Mouse (Mus musculus) monocyte, adult 2 months (primary cell): Measurements from ENCODE around the gene Upf3a.
"Not testable (repeated sequence)": the region's sequence is repeated elsewhere in the genome, so short reads cannot be mapped to it uniquely, and the experiment has no call there.

ENCODE experiments used
- DNase-seq, 2 experiments: peaks; one replicate each; pipeline ENCODE4 v3.0.0; 2022; ENCODE audit warnings: low spot score in 2 of 2, low read depth in 1 of 2

The Upf3a gene

DNA sequence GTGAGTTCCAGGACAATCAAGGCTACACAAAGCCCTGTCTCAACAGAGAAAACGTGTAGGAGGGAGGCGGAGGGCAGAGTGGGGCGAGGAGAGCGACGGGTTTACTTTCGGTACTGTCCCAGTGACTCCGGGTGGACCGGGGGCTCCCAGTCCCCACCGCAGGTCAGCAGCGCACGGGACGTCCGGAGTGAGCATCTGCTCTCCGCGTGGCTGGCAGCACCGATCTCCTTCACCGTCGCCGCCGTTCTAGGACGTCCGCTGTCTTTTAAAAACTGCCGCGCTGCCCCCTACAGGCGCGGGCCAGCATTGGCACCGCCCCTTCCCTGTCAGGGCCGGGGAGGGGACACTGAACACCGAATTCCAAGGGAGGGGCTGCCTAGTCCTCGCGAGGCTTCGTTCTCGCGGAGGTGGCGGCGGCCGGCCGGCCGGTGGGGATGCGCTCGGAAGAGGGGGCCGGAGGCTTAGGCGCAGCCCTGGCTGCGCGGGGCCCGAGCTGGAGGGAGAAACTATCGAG lies at the start of gene Upf3a:
Gene Upf3a, plus strand, starts transcription at position 366 of the 514 bp plus-strand sequence.
- peak; percentile 79 to 89 for DNase-seq

DNA sequence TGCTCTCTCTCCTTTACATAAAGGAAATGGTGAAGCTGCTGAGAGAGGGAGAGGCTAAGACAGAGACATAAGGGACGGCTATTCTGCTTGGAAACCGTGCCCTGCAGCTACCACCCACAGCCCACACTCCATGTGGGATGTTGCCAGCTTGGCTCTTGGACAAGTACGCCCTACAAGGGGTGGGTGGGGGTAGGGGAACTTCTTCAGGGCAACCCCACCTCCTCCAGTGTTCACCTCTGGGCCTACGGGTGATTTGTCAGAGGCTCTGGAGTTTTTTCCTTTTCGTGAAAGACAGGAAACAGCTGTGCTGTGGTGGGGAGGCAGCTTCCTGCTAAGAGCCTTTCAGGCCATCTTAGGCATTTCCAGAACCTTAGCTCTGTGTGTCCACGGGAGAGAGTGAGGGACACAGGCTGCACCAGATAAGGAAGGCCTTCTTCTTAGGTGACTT lies 45.1 kb upstream of the Upf3a start:
- DNase-seq: no peak

DNA sequence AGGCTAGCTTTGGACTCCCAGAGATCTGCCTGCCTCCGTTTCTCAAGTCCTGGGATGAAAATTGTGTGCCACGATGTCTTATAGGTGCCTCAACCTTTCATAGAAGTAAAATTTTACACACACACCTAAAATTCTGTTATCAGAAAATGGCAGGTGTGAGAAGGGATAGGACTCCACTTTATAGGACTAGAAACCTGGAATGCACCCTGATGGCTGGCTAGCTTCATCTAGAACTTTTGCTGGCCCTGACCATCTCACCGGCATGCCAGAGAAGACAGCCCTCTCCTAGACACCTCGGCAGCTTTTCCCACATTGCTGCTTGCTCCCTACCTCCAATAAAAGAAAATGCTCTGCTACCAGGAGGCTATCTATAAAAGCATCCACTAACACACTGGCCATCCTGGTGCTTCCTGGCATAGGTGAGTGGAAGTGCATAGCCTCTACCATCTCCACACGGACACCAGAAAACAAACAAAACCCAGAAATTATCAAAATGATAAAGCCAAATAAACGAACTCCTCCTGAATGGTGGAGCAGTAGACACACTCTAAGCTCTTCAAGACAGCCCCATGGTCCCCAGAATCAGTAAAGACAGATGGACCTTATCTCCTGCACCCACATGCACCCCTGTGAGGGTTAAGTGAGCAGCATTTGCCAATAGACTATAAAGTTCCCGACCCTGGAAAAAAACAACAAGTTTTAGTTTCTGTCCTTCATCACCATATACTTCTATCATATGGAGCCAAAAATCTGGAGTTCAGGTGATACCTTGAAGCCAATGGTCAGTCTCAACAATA lies 44.4 kb upstream of the Upf3a start:
- DNase-seq: no peak

DNA sequence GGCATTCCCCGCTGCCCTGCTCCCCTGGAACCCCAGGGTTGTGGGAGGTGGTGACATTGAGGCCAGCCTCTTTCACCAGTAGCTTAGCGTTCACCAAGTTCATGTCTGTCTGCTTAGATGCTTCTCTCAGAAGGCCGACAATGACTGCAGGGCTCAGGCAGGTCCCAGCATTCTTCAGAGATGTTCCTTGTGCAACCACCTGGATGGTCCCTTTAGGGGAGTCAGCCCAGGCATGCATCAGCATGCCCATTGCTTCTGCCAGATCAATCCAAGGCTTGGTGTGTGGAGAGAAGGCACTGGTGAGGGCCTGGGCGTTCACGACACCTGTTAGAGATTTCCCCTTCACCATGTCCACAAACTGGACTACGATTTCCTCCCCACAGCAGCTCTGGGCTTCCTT lies 39.2 kb upstream of the Upf3a start:
- not testable (repeated sequence) for DNase-seq

DNA sequence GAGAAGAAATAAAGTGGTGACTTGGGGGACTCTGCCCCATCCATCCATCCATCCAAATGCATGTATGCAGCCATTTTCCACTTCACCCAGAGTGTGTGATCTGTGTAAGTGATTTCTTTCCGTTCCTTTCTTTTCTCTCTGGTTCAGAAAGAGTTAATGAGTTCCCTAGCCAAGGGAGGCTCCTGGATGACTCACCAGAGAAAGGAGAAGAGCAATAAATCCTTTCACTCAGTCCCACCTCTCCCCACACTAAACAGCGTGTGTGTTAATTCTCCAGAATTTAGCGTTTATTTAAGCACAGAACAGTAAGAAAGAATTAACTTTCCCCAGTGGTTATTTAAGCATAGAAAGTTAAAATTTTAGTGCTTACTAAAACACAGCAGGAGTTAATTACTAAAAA lies 37.8 kb upstream of the Upf3a start:
- no peak for DNase-seq

DNA sequence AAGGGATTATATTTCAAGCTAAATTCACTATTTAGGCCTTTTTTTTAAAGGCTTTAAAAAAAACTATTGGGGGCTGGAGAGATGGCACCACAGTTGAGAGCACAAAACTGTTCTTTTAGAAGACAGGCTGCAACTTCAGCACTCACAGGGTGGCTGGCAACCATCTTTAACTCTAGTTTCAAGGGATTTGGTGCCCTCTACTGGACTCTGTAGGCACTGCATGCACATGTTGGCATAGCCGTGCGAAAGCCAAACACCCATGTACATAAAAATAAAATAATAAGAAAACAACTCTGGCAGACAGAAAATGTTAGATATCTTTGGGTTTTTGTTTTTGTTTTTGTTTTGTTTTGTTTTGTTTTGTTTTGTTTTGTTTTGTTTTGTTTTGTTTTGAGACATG lies 31.7 kb upstream of the Upf3a start:
- peak; percentile 33 to 71 for DNase-seq

DNA sequence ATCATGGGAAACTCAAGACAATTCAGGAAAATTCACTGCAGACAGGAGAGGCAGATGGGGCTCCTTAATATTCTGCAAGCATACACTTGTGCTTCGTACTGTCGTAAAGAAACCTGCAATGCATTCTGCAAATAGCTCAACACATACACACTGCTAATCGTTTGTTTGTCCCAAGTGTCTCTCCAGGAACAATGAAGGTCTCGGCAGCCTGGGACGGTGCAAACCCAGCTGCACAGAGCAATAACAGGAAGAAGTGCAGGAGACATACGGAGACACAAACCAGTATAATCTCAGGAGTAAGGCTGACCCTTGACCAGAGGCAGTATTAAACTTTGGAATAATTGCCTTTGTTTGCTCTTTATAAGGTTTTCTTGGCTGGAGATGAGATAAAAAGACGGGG lies 28.9 kb upstream of the Upf3a start:
- no peak for DNase-seq

DNA sequence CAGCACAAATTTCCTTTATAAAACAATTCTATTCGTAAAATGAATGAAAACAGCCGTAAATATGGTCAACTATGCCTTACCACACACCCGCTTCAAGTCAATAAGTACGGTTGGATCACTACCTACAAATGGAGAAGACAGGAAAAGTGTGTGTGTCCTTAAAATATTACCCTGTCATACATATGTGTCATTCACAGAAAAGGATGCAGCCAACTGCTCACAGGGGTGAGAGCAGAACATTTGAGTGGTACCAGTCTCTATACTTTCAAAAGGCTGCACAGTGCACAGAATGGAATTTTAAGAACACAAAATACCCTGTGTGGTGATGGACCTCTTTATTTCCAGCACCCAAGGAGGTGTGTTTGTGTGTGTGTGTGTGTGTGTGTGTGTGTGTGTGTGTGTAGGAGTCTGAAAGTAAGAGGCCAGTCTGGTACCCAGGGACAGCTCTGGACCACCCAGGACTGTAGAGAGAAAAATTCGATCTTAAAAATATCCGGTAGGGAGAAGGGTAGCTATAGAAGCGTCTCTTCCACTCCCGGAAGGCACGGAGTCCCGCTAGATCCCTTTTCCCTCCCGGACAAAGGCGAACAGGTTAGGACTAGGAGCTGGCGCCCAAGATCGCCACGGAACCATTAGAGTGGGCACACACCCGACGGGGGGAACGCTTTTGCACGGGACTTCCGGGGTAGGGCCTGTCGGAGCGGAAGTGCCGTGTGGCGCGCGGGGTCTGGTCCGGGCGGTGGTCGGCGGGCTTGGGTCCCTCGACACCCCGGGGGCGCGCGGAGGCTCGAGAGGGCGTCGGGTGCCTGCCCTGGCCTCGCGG lies 28.2 kb upstream of the Upf3a start, which contains the start of gene Cdc16:
Gene Cdc16, plus strand, starts transcription at position 695 of the 823 bp plus-strand sequence.
- DNase-seq: peak; percentile 43 to 74

DNA sequence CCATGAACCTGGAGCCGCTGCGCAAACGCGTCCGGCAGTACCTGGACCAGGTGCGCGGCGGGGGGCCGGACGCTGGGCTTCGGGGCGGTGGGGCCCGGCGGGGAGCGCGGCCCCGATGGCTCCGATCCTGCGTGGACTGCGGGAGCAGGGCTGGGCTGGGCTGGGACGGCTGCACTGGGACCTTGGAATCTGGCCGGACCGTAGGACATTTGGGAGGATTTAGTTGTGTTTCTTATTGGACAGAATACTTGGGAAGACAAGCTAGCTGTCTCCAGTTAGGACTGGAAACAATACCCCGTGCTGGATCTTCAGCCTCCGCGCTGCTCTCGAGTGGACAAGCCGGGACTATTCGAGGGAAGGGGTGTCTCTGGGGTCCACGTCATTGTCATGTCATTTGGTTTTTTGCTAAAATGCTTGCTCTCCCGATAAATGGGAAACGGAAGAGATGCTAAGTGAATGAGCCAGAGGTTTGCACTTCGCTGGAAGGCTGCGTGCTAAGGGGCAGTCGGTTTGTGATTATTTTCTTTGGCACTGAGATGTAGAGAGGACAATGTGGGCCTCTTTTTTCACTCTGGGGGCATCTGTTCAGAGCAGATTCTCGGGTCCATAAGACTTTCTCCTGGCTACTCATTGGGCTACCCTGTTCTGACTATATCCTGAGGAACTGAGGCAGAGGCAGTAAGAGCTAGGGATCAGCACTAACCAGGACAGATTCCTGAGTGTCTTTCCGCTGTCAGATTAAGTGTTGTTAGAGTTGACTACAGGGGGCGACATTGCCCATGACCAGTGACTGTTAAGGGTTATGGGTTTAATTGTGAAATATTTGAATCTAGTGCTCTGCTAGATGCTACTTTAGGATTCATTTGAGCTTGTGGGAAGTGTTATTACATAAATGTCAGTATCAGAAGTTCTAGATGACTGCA lies 27.3 kb upstream of the Upf3a start:
- peak; percentile 14 to 18 for DNase-seq

DNA sequence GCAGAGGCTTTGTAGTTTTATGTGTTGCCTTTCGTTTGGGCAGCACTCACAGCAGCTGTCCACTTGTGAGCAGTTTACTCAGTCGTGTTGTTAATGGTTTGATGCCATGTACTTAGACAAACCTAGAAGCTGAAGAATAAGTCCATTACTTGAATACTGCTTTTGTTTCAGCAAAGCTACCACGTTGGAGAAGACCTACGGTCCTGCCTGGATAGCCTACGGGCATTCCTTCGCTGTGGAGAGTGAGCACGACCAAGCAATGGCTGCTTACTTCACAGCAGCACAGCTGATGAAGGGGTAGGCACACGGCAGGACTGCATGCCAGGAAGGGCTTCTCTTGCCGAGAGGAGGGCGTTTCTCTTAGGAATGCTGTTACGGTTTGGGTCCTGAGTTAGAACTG lies 16.2 kb upstream of the Upf3a start:
- DNase-seq: no peak

DNA sequence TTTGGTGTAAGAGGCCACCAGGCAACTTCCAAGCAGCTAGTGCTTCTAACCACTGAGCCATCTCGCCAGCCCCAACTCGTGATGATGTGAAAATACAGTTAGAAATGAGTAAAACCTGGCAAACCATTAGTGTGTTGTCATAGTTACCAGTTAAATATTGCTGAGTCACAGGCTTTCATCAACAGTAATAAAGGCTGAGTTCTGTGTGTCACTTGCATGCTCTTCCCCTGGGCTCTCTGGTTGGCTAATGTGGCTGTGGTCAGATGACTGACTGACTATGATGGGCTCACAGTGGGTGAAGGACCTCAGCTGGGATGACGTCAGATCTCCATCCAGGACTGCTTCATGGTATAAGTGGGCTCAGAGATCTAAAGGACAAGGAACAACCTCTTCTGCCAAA lies 4.9 kb upstream of the Upf3a start:
- no peak for DNase-seq

DNA sequence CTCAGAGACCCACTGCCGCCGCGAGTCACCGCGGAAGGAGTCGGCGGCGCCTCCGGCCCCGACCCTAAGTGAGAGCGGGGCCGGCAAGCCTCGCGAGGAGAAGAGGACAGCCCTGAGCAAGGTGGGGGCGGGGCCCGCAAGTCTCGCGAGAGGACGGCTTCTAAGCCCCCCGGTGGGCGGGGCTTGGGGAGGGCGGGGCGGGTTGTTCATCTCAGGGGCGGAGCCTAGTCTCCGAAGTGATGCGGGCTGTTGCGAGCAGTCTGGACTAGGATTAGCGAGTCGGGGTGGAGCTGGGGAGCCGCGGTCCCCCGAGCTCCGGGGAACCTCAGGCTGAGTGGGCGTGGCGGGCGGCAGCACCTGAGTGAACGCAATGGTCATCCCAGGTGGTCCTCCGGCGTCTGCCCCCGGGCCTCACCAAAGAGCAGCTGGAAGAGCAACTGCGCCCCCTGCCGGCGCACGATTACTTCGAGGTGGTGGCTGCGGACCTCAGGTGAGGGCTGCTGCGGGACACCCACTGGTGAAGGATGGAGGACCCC lies 417 bp downstream of the Upf3a start:
- DNase-seq: peak; percentile 74 to 93

DNA sequence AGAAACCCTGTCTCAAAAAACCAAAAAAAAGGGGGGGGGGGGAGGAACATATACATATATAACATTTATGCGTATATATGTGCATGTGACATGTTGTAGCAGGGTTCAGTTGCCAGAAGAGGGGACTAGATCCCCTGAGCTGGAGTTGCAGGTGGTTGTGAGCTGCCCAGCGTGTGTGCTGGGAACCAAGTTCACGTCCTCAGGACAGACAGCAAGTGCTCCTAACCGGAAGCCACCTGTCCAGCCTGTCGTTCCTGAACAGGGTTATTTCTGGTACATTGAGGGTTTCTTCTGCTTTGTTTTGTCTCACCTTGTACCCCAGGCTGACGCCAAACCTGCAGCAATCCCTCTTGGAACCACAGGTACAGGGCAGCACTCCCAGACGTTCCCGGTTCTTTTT lies 4.2 kb downstream of the Upf3a start:
- no peak for DNase-seq

DNA sequence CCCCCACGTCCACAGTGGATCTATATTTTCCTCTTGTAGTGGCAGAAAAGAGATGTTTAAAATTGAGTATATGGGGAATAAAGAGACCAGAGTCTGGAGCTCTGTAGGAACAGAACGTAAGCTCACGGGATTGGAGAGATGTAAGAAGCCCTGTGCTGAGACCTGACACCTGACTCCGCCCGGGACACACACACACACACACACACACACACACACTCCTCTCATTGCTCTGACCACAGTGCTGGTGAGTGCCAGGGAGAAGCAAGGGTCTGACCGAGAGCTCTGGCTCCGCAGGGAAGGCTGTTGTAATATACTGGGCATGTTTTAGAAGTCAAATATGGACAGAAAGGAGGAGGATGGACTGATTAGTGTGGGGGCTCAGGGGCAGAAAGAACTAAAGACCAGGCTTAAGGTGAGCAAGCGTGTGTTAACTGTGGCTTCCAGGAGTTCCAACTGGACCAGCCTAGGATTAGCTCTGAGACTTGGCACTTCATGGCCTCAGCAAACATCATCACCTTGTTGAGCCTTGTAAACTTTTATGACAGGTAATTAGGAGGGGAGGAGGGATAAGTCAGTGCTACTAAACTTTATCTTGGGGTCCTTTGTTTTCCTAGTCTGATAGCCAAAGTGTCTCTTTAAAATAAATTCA lies 7.8 kb downstream of the Upf3a start:
- DNase-seq: no peak

DNA sequence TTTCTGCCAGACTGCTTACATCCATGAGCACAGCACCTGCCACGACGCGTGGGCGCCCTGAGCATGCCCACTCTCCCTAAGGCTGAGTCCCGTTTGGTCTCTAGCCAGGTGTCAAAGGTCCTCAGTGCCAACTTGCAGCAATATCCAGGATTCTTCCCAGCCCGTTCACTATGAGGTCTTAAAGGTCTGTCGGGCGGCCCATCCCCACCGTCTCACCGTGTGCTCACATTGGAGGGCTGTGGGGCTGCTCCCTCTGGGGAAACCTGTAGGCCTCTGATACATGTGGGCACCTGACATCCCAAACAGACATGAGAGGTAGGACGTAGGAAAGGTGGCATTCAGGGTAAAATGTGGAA lies 8.3 kb downstream of the Upf3a start:
- no peak for DNase-seq

DNA sequence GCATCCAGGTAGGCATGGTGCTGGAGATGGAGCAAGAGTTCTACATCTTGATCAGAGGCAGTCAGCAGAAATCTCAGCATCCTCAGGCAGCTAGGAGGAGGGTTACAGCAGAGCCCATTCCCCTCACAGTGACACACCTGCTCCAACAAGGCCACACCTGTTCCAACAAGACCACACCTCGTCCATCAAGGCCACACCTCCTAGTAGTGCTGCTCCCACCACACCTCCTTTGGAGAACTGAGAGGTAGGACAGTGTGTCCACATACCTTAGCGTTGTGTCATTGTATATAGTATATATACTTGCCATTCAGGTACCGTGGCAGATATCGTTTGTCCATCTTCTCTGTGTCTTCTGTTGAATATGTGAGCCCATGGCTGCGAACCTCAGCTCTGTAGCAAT lies 12.3 kb downstream of the Upf3a start:
- DNase-seq: no peak

DNA sequence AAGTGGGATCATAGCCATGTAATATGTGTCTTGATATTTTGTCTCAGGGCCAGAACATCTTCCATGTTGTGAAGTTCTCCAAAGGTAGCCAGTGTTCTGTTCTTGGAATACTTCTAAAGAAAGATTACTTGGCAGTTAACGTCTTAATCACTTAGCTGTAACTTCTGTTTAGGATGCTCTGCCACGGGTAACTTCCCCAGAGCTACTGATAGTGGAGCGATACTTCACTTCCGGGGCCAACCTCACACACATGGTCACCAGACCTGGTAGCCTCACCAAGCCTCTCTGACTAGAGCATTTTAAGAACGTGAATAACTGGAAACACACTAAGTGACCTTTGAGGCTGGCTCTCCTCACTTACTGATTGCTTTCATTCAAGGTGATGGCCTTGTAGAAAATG lies 14.2 kb downstream of the Upf3a start:
- DNase-seq: no peak

DNA sequence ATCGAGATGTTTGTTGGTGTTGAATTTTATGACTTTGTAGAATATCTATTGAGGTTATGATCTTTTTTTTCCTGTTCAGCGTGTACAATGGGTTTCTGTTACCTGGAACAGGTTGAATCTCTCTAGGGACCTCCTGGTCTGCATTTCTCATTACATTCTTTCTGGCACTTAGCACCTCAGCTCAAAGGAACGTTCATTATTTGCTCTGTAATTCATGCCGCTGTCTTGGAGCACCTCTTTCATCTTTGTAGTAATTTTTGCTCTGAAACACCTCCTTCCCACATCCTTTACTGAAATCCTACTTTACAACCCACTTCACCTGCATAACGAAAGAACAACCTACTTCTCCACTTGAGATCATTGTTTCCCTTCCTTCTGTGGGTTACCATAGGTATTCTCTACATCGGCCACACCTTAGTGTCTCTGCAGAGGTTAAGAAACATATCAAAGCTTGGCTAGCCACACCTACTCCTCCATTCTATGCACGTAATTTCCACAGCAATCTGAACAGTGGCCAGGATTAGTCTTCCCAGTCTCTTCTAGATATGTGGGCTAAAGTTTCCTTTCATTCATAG lies 43.3 kb downstream of the Upf3a start:
- DNase-seq: no peak

DNA sequence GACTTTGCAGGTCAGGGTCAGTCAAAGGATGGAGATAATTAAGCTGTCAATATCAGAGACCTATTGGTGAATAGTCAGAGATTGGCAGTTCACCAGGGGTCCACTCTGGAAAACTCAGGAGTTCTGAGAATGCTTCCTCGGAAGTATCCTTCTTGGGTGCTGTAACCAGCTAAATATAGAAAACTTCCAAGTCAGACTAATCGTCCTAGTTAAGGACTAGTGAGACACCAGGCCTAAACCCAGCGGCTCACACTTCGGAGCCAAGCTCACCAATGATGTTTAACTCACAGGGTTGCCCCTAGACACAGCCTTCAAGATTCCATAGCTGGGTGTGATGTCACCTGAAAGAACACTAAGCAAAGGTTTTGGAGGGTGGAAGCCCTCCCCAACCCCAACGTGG lies 52.9 kb downstream of the Upf3a start, which contains the start of gene AF366264:
Gene AF366264, minus strand, starts transcription at position 101 of the 400 bp plus-strand sequence.
- DNase-seq: not testable (repeated sequence)

DNA sequence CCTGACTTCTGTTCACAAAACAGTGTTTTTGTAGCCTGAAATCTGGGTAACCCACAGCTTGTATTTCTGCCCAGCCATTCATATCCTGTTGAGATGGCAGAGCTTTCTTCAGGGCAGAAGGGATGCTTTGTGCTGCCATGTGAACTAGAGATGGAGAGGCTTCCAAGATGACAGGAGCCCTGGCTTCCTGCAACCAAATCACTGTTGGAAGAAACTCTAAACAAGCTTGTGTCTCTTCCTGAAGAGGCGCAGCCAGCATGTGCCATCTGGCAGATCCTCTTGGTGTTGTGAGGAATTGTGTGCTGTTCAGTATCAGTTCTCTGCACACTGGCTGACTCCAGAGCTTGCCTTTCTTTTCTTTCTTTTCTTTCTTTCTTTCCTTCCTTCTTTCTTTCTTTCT lies 57.9 kb downstream of the Upf3a start:
- DNase-seq: not testable (repeated sequence)
